Mouse (Mus musculus): ENCODE measurements around the gene P2rx7. TPM values are rescaled to one million over a fixed set of nuclear protein-coding genes. Genes with fewer than 3 reads are reported as not detected.

The P2rx7 gene
- total RNA-seq, 1 experiment from 2014 or later, result 4.8 TPM

- ATAC-seq (replicated peaks in 1 of 2; ENCODE audit: insufficient read depth in 1 of 2, low FRiP score in 2 of 2, low TSS enrichment in 1 of 2, low read depth in 1 of 2, poor library complexity in 2 of 2, severe bottlenecking in 2 of 2), result no peak
Measured at GRCm38 (mm10) chr5:122704571-122704970, 60.9 kb downstream of the P2rx7 start.

- no peak for ATAC-seq (replicated peaks in 1 of 2; ENCODE audit: insufficient read depth in 1 of 2, low FRiP score in 2 of 2, low TSS enrichment in 1 of 2, low read depth in 1 of 2, poor library complexity in 2 of 2, severe bottlenecking in 2 of 2)
Measured at GRCm38 (mm10) chr5:122705174-122705573, 61.5 kb downstream of the P2rx7 start.

GRCm38 (mm10) chr5:122706917-122707275, 63.2 kb downstream of the P2rx7 start:
- ATAC-seq (replicated peaks in 1 of 2; ENCODE audit: insufficient read depth in 1 of 2, low FRiP score in 2 of 2, low TSS enrichment in 1 of 2, low read depth in 1 of 2, poor library complexity in 2 of 2, severe bottlenecking in 2 of 2), result 0 out of 4 replicates have a peak, but pooled peaks of 1 of the 2 experiments have one; percentile 0

GRCm38 (mm10) chr5:122707276-122708181, 63.8 kb downstream of the P2rx7 start, which contains the start of gene P2rx4:
P2rx4 (plus strand) TSS chr5:122707544.
- peak; percentile 70 to 89 for ATAC-seq (replicated peaks in 1 of 2; ENCODE audit: insufficient read depth in 1 of 2, low FRiP score in 2 of 2, low TSS enrichment in 1 of 2, low read depth in 1 of 2, poor library complexity in 2 of 2, severe bottlenecking in 2 of 2)

- ATAC-seq (replicated peaks in 1 of 2; ENCODE audit: insufficient read depth in 1 of 2, low FRiP score in 2 of 2, low TSS enrichment in 1 of 2, low read depth in 1 of 2, poor library complexity in 2 of 2, severe bottlenecking in 2 of 2), result no peak
Measured at GRCm38 (mm10) chr5:122708819-122709218, 65.1 kb downstream of the P2rx7 start.

- no peak for ATAC-seq (replicated peaks in 1 of 2; ENCODE audit: insufficient read depth in 1 of 2, low FRiP score in 2 of 2, low TSS enrichment in 1 of 2, low read depth in 1 of 2, poor library complexity in 2 of 2, severe bottlenecking in 2 of 2)
Measured at GRCm38 (mm10) chr5:122715723-122716122, 72.0 kb downstream of the P2rx7 start.

GRCm38 (mm10) chr5:122716793-122717192, 73.1 kb downstream of the P2rx7 start:
- no peak for ATAC-seq (replicated peaks in 1 of 2; ENCODE audit: insufficient read depth in 1 of 2, low FRiP score in 2 of 2, low TSS enrichment in 1 of 2, low read depth in 1 of 2, poor library complexity in 2 of 2, severe bottlenecking in 2 of 2)

- ATAC-seq (replicated peaks in 1 of 2; ENCODE audit: insufficient read depth in 1 of 2, low FRiP score in 2 of 2, low TSS enrichment in 1 of 2, low read depth in 1 of 2, poor library complexity in 2 of 2, severe bottlenecking in 2 of 2), result no peak
Measured at GRCm38 (mm10) chr5:122718400-122718799, 74.7 kb downstream of the P2rx7 start.

GRCm38 (mm10) chr5:122719168-122719567, 75.5 kb downstream of the P2rx7 start:
- ATAC-seq (replicated peaks in 1 of 2; ENCODE audit: insufficient read depth in 1 of 2, low FRiP score in 2 of 2, low TSS enrichment in 1 of 2, low read depth in 1 of 2, poor library complexity in 2 of 2, severe bottlenecking in 2 of 2), result peak; percentile 42 to 53; a peak in 3 of 4 replicates

- ATAC-seq (replicated peaks in 1 of 2; ENCODE audit: insufficient read depth in 1 of 2, low FRiP score in 2 of 2, low TSS enrichment in 1 of 2, low read depth in 1 of 2, poor library complexity in 2 of 2, severe bottlenecking in 2 of 2), result no peak
Measured at GRCm38 (mm10) chr5:122725453-122725852, 81.7 kb downstream of the P2rx7 start.

- ATAC-seq (replicated peaks in 1 of 2; ENCODE audit: insufficient read depth in 1 of 2, low FRiP score in 2 of 2, low TSS enrichment in 1 of 2, low read depth in 1 of 2, poor library complexity in 2 of 2, severe bottlenecking in 2 of 2), result peak; percentile 52 to 60; a peak in 2 of 4 replicates
Measured at GRCm38 (mm10) chr5:122726068-122726467, 82.4 kb downstream of the P2rx7 start.

- no peak for ATAC-seq (replicated peaks in 1 of 2; ENCODE audit: insufficient read depth in 1 of 2, low FRiP score in 2 of 2, low TSS enrichment in 1 of 2, low read depth in 1 of 2, poor library complexity in 2 of 2, severe bottlenecking in 2 of 2)
Measured at GRCm38 (mm10) chr5:122726595-122726994, 82.9 kb downstream of the P2rx7 start.

- ATAC-seq (replicated peaks in 1 of 2; ENCODE audit: insufficient read depth in 1 of 2, low FRiP score in 2 of 2, low TSS enrichment in 1 of 2, low read depth in 1 of 2, poor library complexity in 2 of 2, severe bottlenecking in 2 of 2), result no peak
Measured at GRCm38 (mm10) chr5:122727096-122727495, 83.4 kb downstream of the P2rx7 start.

- no peak for ATAC-seq (replicated peaks in 1 of 2; ENCODE audit: insufficient read depth in 1 of 2, low FRiP score in 2 of 2, low TSS enrichment in 1 of 2, low read depth in 1 of 2, poor library complexity in 2 of 2, severe bottlenecking in 2 of 2)
Measured at GRCm38 (mm10) chr5:122730776-122731175, 87.1 kb downstream of the P2rx7 start.

- no peak for ATAC-seq (replicated peaks in 1 of 2; ENCODE audit: insufficient read depth in 1 of 2, low FRiP score in 2 of 2, low TSS enrichment in 1 of 2, low read depth in 1 of 2, poor library complexity in 2 of 2, severe bottlenecking in 2 of 2)
Measured at GRCm38 (mm10) chr5:122731321-122731720, 87.6 kb downstream of the P2rx7 start.

GRCm38 (mm10) chr5:122731991-122732673, 88.4 kb downstream of the P2rx7 start:
- peak; percentile 80 to 85 for ATAC-seq (replicated peaks in 1 of 2; ENCODE audit: insufficient read depth in 1 of 2, low FRiP score in 2 of 2, low TSS enrichment in 1 of 2, low read depth in 1 of 2, poor library complexity in 2 of 2, severe bottlenecking in 2 of 2)

GRCm38 (mm10) chr5:122733881-122734280, 90.2 kb downstream of the P2rx7 start:
- peak in 1 of 2 experiments; percentile 25; a peak in 1 of 4 replicates for ATAC-seq (replicated peaks in 1 of 2; ENCODE audit: insufficient read depth in 1 of 2, low FRiP score in 2 of 2, low TSS enrichment in 1 of 2, low read depth in 1 of 2, poor library complexity in 2 of 2, severe bottlenecking in 2 of 2)

GRCm38 (mm10) chr5:122735853-122736252, 92.1 kb downstream of the P2rx7 start:
- ATAC-seq (replicated peaks in 1 of 2; ENCODE audit: insufficient read depth in 1 of 2, low FRiP score in 2 of 2, low TSS enrichment in 1 of 2, low read depth in 1 of 2, poor library complexity in 2 of 2, severe bottlenecking in 2 of 2), result no peak

Data from hematopoietic stem cell, adult 5-6 weeks (primary cell).